Mouse (Mus musculus): ENCODE measurements at regions not wholly inside any gene's neighbourhood (a gene's known extent, or its start where the extent isn't known, plus 50 kb on each side); places are given as distances from the start of the nearest gene placed in this dataset.

DNA sequence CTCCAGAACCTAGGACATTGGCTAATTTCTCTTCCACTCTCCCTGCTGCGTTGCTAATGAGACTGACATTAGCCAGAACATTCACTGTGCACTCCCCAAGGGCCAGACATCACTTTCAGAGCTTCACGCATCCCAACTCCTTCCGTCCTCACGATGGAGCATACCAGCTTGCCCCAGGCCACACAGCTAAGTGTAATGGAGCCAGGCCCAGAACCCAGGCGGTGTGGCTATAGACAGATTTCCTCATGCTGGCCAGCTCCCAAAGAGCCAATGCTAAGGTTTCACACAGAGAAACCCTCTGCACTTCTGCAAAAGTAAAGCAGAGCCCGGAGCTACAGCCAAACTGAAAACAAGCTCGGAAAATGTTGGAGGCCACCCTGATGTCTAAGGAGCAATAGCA lies 139.1 kb downstream of the Vegfa start:
- intact Hi-C loops (cut with DNase I), result no loop called here

- intact Hi-C loops (cut with DNase I), result no loop called here
Measured at GRCm38 (mm10) chr17:45889451-45889850, 142.7 kb downstream of the Vegfa start.

- intact Hi-C loops (cut with DNase I), result no loop called here
Measured at GRCm38 (mm10) chr17:45889051-45889450, 143.1 kb downstream of the Vegfa start.

GRCm38 (mm10) chr17:45886420-45887049 lies 145.6 kb downstream of the Vegfa start:
- intact Hi-C loops (cut with DNase I), result no loop called here

DNA sequence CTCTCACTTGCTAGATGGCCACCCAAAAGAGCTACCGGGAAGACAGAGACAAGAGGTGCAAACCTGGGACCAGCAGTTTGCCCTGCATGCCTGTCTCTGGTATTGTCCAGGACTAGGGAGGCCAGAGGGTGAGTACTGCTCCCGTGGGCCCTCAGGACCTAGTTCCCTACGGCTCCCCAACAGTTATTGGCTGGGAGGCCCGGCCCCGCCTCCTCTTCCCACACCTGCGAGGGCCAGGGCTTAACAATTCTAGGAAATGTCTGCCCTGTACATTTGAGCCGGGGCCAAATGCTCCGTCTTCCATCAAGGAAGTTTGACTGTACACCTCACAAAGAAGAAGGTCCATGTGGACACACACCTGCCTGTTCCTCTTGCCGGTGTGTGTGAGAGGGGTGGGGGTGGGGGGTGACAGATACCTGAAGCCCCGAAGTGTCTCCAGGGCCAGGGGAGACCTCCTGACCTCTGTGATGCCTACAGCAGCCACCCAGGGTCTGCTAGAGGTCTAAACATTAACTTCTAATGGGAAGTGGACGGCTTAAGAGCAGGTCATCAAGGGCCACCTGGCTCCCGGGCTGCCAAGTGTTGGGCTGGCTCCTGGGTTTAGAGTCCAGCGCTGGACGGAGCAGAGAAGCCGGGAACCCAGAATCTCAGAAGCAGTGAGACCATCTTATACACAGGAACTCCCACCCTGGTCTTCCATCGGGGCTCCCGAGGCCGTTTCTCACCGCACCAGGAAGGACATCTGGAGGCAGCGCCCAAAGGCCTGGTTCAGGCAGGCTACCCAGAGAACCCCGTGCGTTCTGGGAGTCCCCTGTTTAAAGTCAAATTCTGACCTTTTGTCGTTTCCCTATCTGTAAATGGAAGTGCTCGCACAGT lies 146.5 kb downstream of the Vegfa start:
- intact Hi-C loops (cut with DNase I), result no loop called here

- intact Hi-C loops (cut with DNase I), result no loop called here
Measured at GRCm38 (mm10) chr17:45884021-45884722, 148.0 kb downstream of the Vegfa start.

DNA sequence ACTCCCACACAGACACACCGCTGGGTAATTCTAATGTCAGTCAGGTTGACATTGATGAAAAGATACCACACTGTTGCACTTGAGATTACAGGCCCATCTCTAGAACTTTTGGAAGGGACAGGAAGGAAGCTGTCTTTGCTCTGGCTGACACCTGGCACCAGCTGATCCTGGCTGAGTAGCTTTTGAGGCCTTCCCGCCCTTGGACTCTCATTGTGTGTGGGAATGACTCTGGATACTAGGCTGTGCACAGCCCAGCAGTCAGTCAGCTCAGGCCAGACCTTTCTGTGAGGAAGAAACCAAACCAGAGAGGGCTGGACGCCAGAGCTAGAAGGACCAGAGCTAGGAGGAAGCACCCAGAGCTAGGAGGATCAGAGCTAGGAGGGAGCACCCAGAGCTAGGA lies 149.0 kb upstream of the 1600014C23Rik start:
- intact Hi-C loops (cut with DNase I), result no loop called here

DNA sequence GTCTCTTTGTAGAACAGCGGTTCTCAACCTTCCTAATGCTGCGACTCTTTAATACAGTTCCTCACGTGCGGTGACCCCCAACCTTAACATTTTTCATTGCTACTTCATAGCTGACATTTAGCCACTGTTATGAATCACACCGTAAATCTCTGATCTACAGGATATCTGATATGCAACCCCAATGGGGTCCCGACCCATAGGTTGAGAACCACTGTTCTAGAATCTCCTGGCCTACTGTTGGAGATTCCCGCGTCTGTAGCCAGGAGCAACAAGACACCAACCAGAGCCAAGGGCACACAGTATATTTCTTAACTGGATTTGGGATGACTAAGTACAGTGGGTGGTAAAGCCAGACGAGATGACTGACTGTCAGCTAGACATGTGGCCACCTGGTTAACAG lies 147.6 kb upstream of the 1600014C23Rik start:
- intact Hi-C loops (cut with DNase I), result no loop called here

DNA sequence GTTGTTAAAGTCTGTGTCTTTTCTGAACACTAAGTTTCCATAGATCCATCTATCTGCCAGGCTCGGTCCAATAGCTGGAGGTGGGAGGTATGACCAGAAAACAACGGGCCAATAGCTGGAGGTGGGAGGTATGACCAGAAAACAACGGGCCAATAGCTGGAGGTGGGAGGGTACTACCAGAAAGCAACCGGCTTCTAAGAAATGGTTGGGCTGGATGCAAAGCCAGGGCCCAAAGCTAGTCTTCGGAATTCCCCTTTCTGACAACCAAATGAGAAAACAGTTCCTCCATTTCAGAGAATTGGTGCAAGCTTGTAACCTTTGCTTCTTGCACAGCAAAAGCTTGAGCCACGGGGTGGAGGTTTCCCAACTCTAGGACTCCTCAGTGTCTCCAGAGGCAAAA lies 147.1 kb upstream of the 1600014C23Rik start:
- intact Hi-C loops (cut with DNase I), result no loop called here

DNA sequence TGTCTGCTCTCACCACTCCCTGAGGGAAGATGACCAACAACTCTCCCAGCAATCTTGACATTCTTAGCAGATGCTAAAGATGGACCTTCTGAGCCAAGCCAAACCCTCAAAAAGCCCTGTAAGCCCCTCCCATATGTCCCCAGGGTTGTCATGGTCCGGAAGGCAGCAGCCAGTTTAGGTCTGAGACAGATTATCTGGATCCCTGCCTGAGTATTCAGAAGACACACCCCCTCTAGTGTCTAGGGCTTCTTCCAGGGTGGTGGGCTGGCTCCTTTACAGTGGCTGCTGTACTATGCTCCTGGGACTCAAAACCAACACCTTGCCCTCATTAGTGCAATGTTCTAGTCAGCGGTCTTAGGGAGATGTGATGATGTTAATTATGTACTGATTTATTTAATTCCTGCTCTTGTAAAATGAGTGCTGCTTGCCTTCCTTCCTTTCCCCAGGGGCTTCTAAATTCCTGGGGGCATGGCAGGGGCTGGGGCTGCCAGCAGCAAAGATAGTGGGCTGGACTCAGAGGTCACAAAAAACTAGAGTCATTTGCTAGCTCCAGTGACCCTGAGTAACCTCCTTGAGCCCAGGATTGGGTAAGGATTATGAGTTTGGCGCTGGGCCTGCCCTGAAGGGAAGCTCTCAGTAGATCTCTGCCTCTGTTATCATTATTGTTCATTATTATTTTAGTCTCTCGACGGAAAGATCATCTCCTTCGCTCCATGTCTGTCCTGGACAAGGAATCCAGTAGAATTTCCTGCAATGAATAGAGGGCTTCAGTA lies 146.0 kb upstream of the 1600014C23Rik start:
- intact Hi-C loops (cut with DNase I), result no loop called here

GRCm38 (mm10) chr17:45878394-45878793 lies 144.8 kb upstream of the 1600014C23Rik start:
- intact Hi-C loops (cut with DNase I), result no loop called here

DNA sequence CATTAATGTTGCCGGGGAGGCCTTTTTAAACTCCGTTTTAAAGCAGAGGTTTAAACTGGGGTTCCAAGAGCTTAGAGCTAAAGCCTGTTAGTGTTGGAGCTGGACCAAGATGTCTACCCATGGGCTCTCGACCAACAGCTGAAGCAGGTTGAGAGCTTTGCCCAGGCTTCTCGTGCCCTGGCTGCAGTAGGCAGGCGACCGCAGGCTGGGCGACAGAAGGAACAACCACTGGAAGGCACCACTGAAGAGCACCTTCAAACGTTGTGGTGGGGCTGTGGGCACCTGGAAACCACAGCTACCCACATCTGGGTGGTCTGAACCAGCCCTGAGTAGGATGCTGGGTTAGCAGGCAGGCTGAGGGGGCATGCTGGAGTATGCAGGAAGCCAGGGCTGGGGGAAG lies 141.7 kb upstream of the 1600014C23Rik start:
- intact Hi-C loops (cut with DNase I), result no loop called here

- intact Hi-C loops (cut with DNase I), result no loop called here
Measured at GRCm38 (mm10) chr17:45873996-45874395, 140.4 kb upstream of the 1600014C23Rik start.

DNA sequence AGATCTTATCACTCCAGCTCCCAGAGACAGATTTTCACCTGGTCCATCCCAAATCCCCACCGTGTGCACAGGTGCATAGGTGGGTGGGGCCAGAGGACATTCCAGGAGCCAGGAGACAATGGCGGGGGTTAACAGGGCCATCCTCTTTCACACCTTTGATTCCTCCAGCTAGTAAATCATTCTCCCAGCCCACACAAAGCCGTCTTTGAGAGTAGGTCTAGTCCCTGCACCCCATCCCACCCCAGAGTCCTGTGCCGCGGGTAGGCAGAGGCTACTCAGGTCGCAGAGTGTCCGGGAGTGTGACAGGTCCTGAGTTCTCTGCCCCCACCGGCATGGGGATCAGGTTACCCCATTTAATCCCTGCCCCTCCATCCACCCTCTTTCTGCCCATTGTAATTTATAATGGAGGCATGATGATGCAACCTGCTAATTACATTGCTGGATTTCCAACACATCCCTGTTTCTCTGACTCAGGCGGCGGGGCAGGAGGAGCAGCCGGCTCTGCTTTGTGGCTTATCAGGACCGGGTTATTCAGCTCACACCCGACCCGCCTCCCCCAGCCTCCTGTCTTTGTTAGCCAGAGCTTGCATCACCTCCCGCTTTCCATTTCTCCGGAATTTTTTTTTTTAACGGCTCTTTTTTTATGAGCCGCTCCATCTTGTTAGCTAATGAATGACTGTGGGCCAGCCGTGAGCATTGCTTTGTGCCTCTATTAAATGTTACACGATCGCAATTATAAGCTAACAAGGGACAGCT lies 139.7 kb upstream of the 1600014C23Rik start:
- intact Hi-C loops (cut with DNase I), result no loop called here

- intact Hi-C loops (cut with DNase I), result no loop called here
Measured at GRCm38 (mm10) chr17:45871666-45872653, 138.3 kb upstream of the 1600014C23Rik start.

DNA sequence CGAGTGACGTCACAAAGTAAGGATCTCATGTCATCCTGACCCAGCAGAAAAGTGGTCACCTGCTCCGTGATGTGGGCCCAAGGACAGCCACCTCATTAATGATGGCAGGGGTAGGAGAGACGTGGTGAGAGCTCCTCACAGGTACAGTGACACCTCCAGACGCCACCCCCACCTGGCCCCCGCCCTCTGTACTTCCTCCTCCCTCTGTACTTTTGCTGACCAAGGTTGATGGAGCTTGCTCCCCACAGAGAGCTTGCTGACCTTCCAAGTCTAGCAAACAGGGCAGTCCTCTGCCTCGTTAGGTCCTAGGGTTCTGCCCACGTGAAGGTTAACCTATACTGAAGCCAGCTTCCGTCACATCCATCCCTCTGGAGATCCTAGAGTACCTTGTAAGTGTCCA lies 137.4 kb upstream of the 1600014C23Rik start:
- intact Hi-C loops (cut with DNase I), result no loop called here

- intact Hi-C loops (cut with DNase I), result no loop called here
Measured at GRCm38 (mm10) chr17:45869014-45869968, 135.6 kb upstream of the 1600014C23Rik start.

- intact Hi-C loops (cut with DNase I), result no loop called here
Measured at GRCm38 (mm10) chr17:45868539-45868938, 134.9 kb upstream of the 1600014C23Rik start.

Measured in adrenal gland (tissue).